Mouse (Mus musculus) stomach, embryonic 16.5 days (tissue): ENCODE measurements around the gene Gid8. TPM values are rescaled to one million over a fixed set of nuclear protein-coding genes. Genes with fewer than 3 reads are reported as not detected.

Experiments
- ATAC-seq: fragments of 200-750 bp; cut with Nextera tagmentation; 2 replicates; pipeline ENCODE4 v1.8.0; 2017; ENCODE audit warnings: moderate number of reproducible peaks, moderate TSS enrichment; ENCODE audit not compliant: insufficient read depth, low FRiP score
- H3K27ac ChIP-seq: fragments of 300-500 bp; sonication (generic); 2 replicates; pipeline ENCODE4 v1.5.1; 2014; ENCODE audit warnings: low read length
- H3K27me3 ChIP-seq: fragments of 300-500 bp; sonication (generic); 2 replicates; pipeline ENCODE4 v1.6.1; 2014; ENCODE audit warnings: low read length, control low read depth, mixed read lengths; ENCODE audit not compliant: control insufficient read depth, insufficient read depth
- H3K36me3 ChIP-seq: fragments of 300-500 bp; sonication (generic); 2 replicates; pipeline ENCODE4 v1.6.1; 2014; ENCODE audit warnings: low read length; ENCODE audit not compliant: control insufficient read depth, insufficient read depth
- H3K4me1 ChIP-seq: fragments of 300-500 bp; sonication (generic); 2 replicates; pipeline ENCODE4 v1.6.1; 2014; ENCODE audit warnings: low read length, control low read depth, mixed read lengths; ENCODE audit not compliant: control insufficient read depth, insufficient read depth
- H3K4me2 ChIP-seq: fragments of 300-500 bp; sonication (generic); 2 replicates; pipeline ENCODE4 v1.6.1; 2014; ENCODE audit warnings: low read depth, low read length, mixed read lengths
- H3K4me3 ChIP-seq: fragments of 300-500 bp; sonication (generic); replicated peaks from 2 replicates; pipeline ENCODE4 v1.5.1; 2014; ENCODE audit warnings: mild to moderate bottlenecking, low read length
- H3K9ac ChIP-seq: fragments of 300-500 bp; sonication (generic); 2 replicates; pipeline ENCODE4 v1.6.1; 2014; ENCODE audit warnings: low read length
- H3K9me3 ChIP-seq: fragments of 300-500 bp; sonication (generic); replicated peaks from 2 replicates; pipeline ENCODE4 v1.6.1; 2016; ENCODE audit warnings: low read length, control low read depth; ENCODE audit not compliant: control insufficient read depth
- WGBS: fragments of 180-500 bp; shearing (Covaris S2); extraction: QIAGEN DNeasy Blood & Tissue Kit; methylation state at CpG from one replicate; pipeline ENCODE4 v1.1.7; 2014; 5-methylcytosine and 5-hydroxymethylcytosine counted together
- polyA plus RNA-seq: library from polyadenylated mRNA; unstranded; fragments of >200 nt; fragmentation: Nextera tagmentation; extraction: Ambion mirVana; gene quantifications from 2 replicates; pipeline ENCODE4 v1.2.1, GENCODE M21; 2015

Gene Gid8
- polyA plus RNA-seq, 1 experiment from 2014 or later = 60.7 TPM

DNA sequence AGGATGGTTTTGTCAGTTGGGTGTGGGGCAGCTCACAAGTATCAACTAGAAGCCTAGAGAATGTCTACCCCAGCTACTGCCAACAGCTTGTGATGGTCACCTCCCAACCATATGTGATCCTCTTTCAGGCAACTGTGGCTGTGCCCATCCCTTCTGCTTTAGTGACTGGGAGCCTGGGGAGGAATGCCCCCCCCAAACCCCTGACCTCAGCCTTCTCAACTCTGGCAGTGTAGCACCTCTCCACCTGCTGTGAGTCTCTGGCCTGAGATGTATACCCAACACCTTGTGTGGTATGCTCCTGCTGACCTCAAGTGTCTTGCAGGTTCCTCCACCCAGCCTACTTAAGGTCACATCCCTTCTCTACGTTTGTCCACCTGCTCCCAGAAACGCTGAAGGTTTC, 13.9 kb downstream of the Gid8 start:
- Histone ChIP-seq H3K4me3 (no peak overlapping the region), H3K27ac (no peak overlapping the region), H3K9ac (no peak overlapping the region), H3K4me2 (no peak overlapping the region), H3K4me1 (peaks cover 16% of the 10 kb centered on the region), H3K27me3 (no peaks in the 10 kb centered on the region), H3K36me3 (peaks cover 15% of the 10 kb centered on the region), H3K9me3 (no peaks in the 10 kb centered on the region)
- no peak for ATAC-seq
- 54% methylated on average over 2 of the region's 2 CpGs for WGBS

DNA sequence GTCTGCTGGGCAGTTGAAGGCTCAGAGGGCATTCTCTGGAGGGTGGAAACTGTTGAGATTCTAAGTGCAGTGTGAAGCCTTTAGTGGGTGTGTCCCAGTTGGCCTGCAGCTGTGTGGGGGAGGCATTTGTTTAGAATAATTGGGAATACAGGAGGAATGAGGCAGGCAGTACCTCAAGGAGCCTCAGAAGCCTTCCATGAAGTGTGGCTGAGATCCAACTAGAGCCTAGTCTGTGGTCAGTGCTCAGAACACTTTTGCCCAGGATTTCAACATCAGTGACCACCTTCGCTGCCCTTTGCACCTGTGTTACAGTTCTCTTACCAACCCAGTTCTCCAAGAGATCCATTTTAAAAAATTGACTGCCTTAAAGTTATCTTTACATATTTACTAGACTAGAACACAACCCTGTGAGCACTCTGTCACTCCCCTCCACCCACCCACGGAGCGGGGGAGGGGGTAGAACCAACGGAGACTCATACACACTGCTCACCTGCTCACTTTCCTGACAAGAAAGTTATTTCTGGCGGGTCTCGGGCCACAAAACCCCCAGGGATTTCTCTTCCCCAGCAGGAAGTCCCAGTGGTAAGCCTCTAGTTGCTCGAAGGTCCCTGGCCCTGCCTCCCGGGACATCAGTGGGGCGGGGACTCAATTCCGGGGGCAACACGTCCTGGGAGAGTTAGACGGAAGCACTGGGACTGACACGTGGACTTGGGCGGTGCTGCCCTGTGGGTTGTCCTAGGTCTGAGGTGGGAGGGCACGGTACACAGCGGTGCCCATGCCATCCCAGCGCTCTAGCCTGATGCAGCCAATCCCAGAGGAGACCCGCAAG, 14.9 kb downstream of the Gid8 start, which contains the start of gene Slc17a9:
Gene Slc17a9, plus strand, starts transcription at position 679 of the 829 bp plus-strand sequence.
- H3K27ac ChIP-seq = peak within 1 kb of the TSS; percentile 62
- H3K4me2 ChIP-seq = peak within 1 kb of the TSS; percentile 65
- no peaks in the 10 kb centered on the region for H3K27me3 ChIP-seq
- peak within 1 kb of the TSS; percentile 65 for H3K9ac ChIP-seq
- H3K4me3 ChIP-seq = peak within 1 kb of the TSS; percentile 37
- H3K9me3 ChIP-seq = no peaks in the 10 kb centered on the region
- H3K4me1 ChIP-seq = peaks cover 16% of the 10 kb centered on the region
- 4% methylated on average over 18 of the region's 18 CpGs for WGBS
- H3K36me3 ChIP-seq = peaks cover 10% of the 10 kb centered on the region; the same call in 1 of the 2 replicates
- ATAC-seq = peak; percentile 92

DNA sequence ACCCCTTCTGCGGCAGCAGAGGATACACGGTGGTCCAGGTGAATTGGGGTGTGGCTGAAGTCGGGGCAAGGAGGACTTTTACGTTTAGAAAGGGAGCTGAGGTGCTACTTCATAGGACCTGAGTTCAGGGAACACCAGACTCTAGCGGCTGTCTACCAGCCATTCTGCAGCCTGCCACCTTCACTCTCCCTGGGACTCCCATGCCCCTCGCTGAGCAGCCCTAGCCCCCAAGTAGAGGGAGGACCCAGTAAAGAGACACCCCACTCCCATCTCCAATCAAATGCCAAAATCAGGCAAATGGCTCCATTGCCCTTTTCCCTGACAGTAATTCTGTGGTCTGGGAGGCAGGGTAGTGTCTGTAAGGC, 15.5 kb downstream of the Gid8 start:
- peak overlapping the region; percentile 65 for H3K4me2 ChIP-seq
- no peaks in the 10 kb centered on the region for H3K9me3 ChIP-seq
- peak overlapping the region; percentile 37 for H3K4me3 ChIP-seq
- H3K27ac ChIP-seq = peak overlapping the region; percentile 62; the same call in 1 of the 2 replicates
- WGBS = 1% methylated on average over 6 of the region's 6 CpGs
- peaks cover 16% of the 10 kb centered on the region for H3K4me1 ChIP-seq
- peaks cover 7% of the 10 kb centered on the region; the same call in 1 of the 2 replicates for H3K36me3 ChIP-seq
- peak overlapping the region; percentile 65 for H3K9ac ChIP-seq
- H3K27me3 ChIP-seq = no peaks in the 10 kb centered on the region
- no peak for ATAC-seq

DNA sequence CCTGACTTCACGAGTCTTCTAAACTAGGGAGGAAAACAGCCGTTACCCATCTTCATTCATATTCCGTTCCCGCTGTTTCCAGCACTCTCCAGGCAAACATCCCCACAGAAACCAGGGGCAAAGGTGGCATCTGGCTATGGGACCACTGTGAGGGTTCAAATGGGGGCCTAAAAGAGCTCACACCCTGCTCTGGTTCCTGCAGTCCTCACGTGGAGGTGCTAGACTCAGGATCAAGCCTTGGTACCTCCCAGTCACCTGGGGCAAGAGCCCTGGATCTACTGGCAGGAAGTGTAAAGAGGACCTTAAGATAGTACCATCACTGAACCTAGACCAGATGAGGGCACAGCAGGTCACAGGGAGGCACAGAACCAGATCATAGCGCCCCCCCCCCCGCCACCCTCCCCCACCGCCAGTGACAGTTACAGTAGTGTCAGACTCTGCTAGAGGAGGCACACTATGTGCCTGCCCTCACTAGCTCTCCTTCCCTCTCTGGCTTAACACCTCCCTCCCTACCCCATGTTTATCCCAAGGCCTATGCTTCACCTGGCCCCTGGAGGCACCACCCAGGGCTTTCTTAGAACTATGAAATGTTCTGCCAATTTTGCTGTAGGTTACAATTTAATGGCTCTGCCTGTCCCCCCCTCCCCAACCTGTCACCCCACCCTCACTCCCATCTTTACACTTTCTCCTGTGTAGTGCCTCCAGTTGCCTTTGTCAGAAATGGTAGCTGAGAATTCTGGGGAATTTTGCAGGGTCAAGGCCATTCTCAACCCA, 16.1 kb downstream of the Gid8 start:
- H3K9me3 ChIP-seq = no peaks in the 10 kb centered on the region
- H3K4me3 ChIP-seq = peak overlapping the region; percentile 37
- no peak overlapping the region for H3K27ac ChIP-seq
- H3K4me1 ChIP-seq = peaks cover 18% of the 10 kb centered on the region
- H3K27me3 ChIP-seq = no peaks in the 10 kb centered on the region
- H3K36me3 ChIP-seq = peaks cover 7% of the 10 kb centered on the region; the same call in 1 of the 2 replicates
- H3K9ac ChIP-seq = peak overlapping the region; percentile 65
- WGBS = 24% methylated on average over 8 of the region's 8 CpGs
- peak overlapping the region; percentile 65 for H3K4me2 ChIP-seq
- ATAC-seq = no peak

DNA sequence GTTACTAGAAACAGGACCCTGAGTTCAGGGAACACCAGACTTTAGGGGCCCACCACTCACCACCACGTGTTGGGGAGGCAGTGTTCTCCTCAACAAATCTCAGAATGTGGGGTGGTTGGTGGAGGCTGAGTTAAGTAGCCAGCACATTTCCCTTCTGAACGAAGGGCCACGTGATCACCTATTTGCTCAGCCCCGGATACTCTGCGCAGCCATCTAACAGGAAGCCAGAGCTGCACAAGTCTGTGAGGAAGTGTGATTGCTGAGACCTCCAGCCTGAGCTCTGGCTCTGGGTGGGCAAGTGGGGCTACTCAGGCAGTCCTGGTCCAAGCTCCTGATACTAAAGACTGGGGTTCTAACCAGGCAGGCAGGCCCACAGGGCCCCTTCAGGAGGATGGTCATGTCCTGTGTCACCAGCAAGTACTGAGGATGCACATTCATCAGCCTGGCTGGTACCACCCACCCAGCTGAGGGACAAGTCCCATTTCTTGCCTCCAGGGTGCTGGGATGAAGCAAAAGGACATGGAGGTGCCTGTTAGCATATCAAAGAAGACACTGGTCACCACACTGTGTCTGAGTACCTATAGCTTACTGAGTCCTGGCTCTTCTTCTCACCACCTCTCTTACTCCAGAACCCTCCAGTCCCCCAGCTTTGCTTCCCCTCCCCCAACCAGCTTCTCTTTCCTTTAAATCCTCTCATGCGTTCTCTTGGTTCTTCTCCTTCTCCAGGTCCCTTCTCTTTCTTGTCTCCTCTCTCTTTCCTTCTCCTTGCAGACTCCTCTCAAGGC, 16.9 kb downstream of the Gid8 start:
- WGBS = 54% methylated on average over 6 of the region's 6 CpGs
- ATAC-seq = no peak
- H3K27ac ChIP-seq = 0 out of 2 replicates have a peak overlapping the region, but pooled peaks have one; percentile 15

DNA sequence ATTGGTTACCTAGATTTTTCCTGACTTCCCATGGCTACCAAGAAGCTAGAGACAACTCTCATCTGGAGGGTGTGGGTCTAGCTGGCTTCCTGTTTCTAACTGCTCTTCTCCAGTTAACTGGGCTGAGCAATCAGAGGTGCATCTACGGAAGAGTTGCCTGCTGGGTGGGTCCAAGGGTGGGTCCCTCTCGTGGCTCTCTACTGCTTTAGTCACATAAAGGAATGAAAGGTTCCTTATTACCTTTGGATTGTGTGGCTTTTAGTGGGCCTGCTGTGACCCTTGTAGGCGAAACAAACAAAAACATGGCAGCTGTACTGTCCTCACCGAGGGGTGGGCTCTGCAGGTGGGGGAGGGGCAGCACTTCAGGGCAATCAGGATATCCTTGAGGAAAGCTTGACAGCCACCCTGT, 17.7 kb downstream of the Gid8 start:
- Histone ChIP-seq H3K27me3 (no peaks in the 10 kb centered on the region), H3K4me3 (no peak overlapping the region), H3K9ac (no peak overlapping the region), H3K9me3 (no peaks in the 10 kb centered on the region), H3K4me2 (no peak overlapping the region), H3K4me1 (peaks cover 24% of the 10 kb centered on the region), H3K27ac (no peak overlapping the region), H3K36me3 (no peaks in the 10 kb centered on the region)
- 62% methylated on average over 4 of the region's 4 CpGs for WGBS
- ATAC-seq = no peak

More for the DNA sequence above, 16.9 kb downstream of the Gid8 start:
- Histone ChIP-seq H3K4me3 (no peak overlapping the region), H3K36me3 (peaks cover 5% of the 10 kb centered on the region; the same call in 1 of the 2 replicates), H3K9ac (no peak overlapping the region), H3K4me2 (no peak overlapping the region), H3K4me1 (peaks cover 21% of the 10 kb centered on the region), H3K27me3 (no peaks in the 10 kb centered on the region), H3K9me3 (no peaks in the 10 kb centered on the region)

DNA sequence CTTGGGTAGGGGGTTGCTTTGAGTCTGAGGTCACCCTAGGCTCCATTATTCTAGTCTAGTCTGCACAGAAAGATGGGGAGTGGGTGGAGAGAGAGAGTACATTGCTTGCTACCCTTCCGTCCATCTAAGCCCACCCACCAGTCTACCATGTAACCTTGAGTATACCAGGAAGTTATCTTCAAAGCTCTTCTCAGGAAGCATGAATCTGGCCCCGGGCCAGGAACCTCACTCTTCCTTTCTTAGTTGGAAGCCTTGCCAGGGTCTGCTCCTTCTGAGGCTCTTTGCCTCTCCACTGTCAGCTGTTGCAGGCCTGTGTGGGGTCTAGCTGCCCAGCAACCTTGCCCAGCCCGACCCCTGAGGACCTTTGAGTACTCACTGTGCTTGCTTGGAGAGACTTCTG, 21.1 kb downstream of the Gid8 start:
- WGBS = 57% methylated on average over 3 of the region's 3 CpGs
- Histone ChIP-seq H3K4me2 (no peak overlapping the region), H3K9ac (no peak overlapping the region; the same call in 1 of the 2 replicates), H3K27ac (no peak overlapping the region), H3K36me3 (no peaks in the 10 kb centered on the region), H3K4me1 (peaks cover 8% of the 10 kb centered on the region; the same call in 1 of the 2 replicates), H3K27me3 (no peaks in the 10 kb centered on the region), H3K9me3 (no peaks in the 10 kb centered on the region), H3K4me3 (no peak overlapping the region)
- ATAC-seq = no peak

DNA sequence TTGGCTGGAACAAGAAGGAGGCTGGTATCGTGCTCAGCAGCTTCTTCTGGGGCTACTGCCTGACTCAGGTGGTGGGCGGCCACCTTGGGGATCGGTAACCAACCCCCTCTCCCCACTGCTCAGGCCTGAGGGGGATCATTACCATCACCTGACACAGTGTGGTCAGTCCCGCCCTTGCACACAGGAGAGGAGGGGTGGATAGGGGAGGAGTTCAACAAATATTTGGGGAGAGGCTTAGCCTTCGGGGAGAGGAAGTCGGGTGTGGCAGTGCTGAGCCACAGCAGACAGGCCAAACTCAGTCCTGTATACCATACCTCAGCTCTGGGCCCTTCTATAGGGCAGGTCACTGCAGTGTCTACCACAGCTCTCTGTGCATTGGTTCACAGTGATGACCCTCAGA, 22.1 kb downstream of the Gid8 start:
- no peaks in the 10 kb centered on the region for H3K9me3 ChIP-seq
- no peaks in the 10 kb centered on the region for H3K27me3 ChIP-seq
- peaks cover 8% of the 10 kb centered on the region; the same call in 1 of the 2 replicates for H3K4me1 ChIP-seq
- ATAC-seq = peak; percentile 69; the same call in 1 of the 2 replicates
- H3K27ac ChIP-seq = no peak overlapping the region
- no peak overlapping the region for H3K4me2 ChIP-seq
- 41% methylated on average over 6 of the region's 6 CpGs for WGBS
- no peaks in the 10 kb centered on the region for H3K36me3 ChIP-seq
- H3K4me3 ChIP-seq = no peak overlapping the region
- H3K9ac ChIP-seq = no peak overlapping the region
